Mouse (Mus musculus) embryonic facial prominence, embryonic 10.5 days (tissue): Measurements from ENCODE around the gene Trpc4ap. TPM values are rescaled to one million over a fixed set of nuclear protein-coding genes. Genes with fewer than 3 reads are reported as not detected.
"Not testable (repeated sequence)": the region's sequence is repeated elsewhere in the genome, so short reads cannot be mapped to it uniquely, and the experiment has no call there.

Experiments used
- DNase-seq: peaks from one replicate; pipeline ENCODE4 v3.0.0-alpha.2; 2017; ENCODE audit warnings: low spot score
- H3K27ac ChIP-seq: fragments of 300-500 bp; sonication (generic); replicated peaks from 2 replicates; pipeline ENCODE4 v1.5.1; 2016; ENCODE audit warnings: mild to moderate bottlenecking
- H3K27me3 ChIP-seq: fragments of 300-500 bp; sonication (generic); replicated peaks from 2 replicates; pipeline ENCODE4 v1.6.1; 2016; ENCODE audit warnings: low read depth, mild to moderate bottlenecking; ENCODE audit not compliant: poor library complexity, severe bottlenecking
- H3K36me3 ChIP-seq: fragments of 300-500 bp; sonication (generic); replicated peaks from 2 replicates; pipeline ENCODE4 v1.6.1; 2016; ENCODE audit warnings: mild to moderate bottlenecking, moderate library complexity
- H3K4me1 ChIP-seq: fragments of 300-500 bp; sonication (generic); 2 replicates; pipeline ENCODE4 v1.6.1; 2016
- H3K4me3 ChIP-seq: fragments of 300-500 bp; sonication (generic); 2 replicates; pipeline ENCODE4 v1.5.1; 2016; ENCODE audit warnings: mild to moderate bottlenecking, moderate library complexity
- H3K9me3 ChIP-seq: fragments of 300-500 bp; sonication (generic); 2 replicates; pipeline ENCODE4 v1.6.1; 2016; ENCODE audit warnings: mild to moderate bottlenecking
- WGBS: fragments of 180-500 bp; shearing (Covaris S2); methylation state at CpG from one replicate; pipeline ENCODE4 v1.1.7; 2016; 5-methylcytosine and 5-hydroxymethylcytosine counted together
- polyA plus RNA-seq: library from polyadenylated mRNA; unstranded; fragments of >200 nt; fragmentation: Nextera tagmentation; extraction: Ambion mirVana; gene quantifications from 2 replicates; pipeline ENCODE4 v1.2.1, GENCODE M21; 2016

Trpc4ap gene
- 126 and 127 TPM in 2 replicates for polyA plus RNA-seq

DNA sequence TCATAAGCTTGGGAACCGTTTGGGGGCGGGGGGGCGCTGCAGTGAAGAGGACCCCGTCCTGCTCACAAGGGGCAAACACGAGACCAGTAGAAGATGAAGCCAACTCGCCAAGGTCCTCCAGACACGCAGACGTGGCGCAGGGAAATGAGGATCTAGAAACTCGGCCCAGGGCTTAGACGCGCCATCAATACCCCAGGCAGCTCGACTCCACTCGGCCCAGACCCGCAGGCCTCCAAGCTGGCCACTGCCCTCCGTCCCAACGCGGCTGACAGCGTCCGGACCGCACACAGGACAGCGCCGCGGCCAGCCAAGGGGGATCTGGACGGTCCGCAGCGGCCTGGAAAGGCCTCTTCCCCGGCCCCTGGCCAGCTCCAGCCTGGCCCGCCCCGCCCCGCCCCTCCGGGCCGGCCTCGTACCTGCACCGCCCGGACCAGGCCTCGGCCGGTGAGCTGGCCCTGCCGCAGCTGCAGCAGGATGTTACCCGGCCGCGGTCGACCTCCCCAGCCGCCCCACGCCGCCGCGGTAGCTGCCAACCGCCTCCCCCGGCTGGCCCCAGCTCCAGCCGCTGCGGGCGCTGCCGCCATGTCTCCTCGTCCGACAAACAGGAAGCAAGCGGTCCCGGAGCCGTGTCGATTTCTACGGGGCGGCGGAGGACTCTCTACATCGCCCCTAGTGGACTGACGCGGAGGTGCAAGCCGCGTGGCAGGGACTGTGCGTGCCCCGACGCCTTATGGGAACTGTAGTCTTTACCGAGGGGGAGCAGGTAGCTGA lies at the start of gene Trpc4ap:
Gene Trpc4ap, minus strand, starts transcription at position 662 of the 771 bp plus-strand sequence.
- under 1% methylated on average over 71 of the region's 72 CpGs for WGBS
- Histone ChIP-seq H3K4me3 (peak within 1 kb of the TSS; percentile 98), H3K4me1 (peaks cover 21% of the 10 kb centered on the region), H3K36me3 (peaks cover 16% of the 10 kb centered on the region), H3K27me3 (no peaks in the 10 kb centered on the region), H3K27ac (peak within 1 kb of the TSS; percentile 98), H3K9me3 (no peaks in the 10 kb centered on the region)
- DNase-seq: peak; percentile 96

DNA sequence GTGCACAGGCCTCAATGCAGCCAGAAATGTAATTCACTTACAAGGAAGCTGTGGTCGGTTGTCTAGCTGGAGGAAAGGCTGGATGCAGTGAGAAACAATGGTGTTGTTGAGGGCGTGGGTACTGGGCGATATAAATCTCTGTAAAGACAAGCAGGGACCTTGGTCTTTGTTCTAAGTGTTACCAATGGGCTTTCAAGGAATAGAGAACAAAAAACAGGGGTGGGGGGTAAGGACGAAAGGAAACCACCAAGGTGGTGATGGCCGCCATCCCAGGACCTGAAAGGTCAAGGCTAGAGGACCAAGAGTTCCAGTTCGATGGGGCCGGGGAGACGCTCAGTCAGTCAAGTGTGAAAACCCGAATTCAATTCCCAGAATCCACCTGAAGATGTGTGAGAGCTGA lies 45.6 kb upstream of the Trpc4ap start:
- 77% methylated on average over 9 of the region's 9 CpGs for WGBS
- H3K27me3 ChIP-seq: no peaks in the 10 kb centered on the region
- H3K27ac ChIP-seq: no peak overlapping the region
- no peaks in the 10 kb centered on the region for H3K9me3 ChIP-seq
- H3K4me1 ChIP-seq: no peaks in the 10 kb centered on the region
- DNase-seq: no peak
- H3K36me3 ChIP-seq: no peaks in the 10 kb centered on the region
- H3K4me3 ChIP-seq: no peak overlapping the region

DNA sequence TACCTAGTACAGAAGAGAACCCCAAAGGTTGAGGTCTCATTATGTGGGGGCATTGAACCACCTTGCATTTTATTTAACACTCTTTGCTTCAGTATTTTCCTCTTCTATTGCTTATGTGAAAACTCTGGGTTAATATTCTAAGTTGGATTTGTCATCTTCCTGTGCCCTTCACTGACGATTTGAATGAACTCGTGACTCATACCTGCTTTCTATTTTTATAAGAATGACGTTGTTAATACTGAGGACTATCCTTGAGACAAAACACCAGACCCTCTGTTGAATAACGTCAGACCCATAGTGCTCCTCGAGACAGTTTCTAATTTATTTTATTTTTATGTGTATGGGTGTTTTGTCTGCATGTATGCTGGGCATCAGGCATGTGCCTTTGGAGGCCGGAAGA lies 44.8 kb upstream of the Trpc4ap start:
- 82% methylated on average over 6 of the region's 6 CpGs for WGBS
- H3K27ac ChIP-seq: no peak overlapping the region

DNA sequence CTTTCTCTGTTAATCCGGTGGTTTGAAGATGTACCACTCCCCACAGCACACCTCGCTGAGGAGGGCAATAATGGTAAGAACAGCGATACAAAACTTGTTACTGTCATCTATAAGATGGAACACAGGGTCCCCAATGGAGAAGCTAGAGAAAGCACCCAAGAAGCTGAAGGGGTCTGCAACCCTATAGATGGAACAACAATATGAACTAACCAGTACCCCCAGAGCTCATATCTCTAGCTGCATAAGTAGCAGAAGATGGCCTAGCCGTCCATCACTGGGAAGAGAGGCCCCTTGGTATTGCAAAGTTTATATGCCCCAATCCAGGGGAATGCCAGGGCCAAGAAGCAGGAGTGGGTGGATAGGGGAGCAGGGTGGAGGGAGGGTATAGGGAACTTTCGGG lies 43.6 kb upstream of the Trpc4ap start, which contains the start of gene Gm17581:
Gene Gm17581, minus strand, starts transcription at position 101 of the 400 bp plus-strand sequence.
- H3K9me3 ChIP-seq, H3K36me3 ChIP-seq, H3K27ac ChIP-seq, H3K27me3 ChIP-seq, H3K4me3 ChIP-seq, H3K4me1 ChIP-seq, DNase-seq: not testable (repeated sequence)
- WGBS: 85% methylated on average over 5 of the region's 5 CpGs

More for the DNA sequence above, 44.8 kb upstream of the Trpc4ap start:
- Histone ChIP-seq H3K9me3 (no peaks in the 10 kb centered on the region), H3K4me1 (no peaks in the 10 kb centered on the region), H3K27me3 (no peaks in the 10 kb centered on the region), H3K36me3 (no peaks in the 10 kb centered on the region), H3K4me3 (no peak overlapping the region)
- no peak for DNase-seq

DNA sequence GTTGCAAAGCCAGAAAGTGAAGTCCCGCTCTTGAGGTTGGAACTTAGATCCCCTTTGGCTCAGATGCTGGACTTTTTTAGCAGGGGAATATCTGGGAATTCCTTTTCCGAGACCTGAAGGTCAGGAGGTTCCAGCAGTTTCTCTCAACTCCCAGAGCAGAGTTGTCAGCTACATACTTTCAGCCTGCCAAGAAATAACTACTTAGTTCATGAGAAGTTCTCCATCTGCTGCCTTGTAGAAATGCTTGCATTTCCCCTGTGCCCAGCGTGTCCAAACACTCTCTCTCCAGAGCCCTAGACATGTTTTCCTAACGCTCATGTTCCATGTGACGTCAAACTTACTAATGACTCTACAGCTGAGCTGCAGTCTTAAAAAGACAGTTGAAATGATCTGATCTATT lies 42.9 kb upstream of the Trpc4ap start:
- Histone ChIP-seq H3K9me3 (no peaks in the 10 kb centered on the region), H3K4me3 (no peak overlapping the region), H3K27ac (no peak overlapping the region), H3K4me1 (no peaks in the 10 kb centered on the region), H3K27me3 (no peaks in the 10 kb centered on the region), H3K36me3 (no peaks in the 10 kb centered on the region)
- 80% methylated on average over 5 of the region's 5 CpGs for WGBS
- DNase-seq: no peak

DNA sequence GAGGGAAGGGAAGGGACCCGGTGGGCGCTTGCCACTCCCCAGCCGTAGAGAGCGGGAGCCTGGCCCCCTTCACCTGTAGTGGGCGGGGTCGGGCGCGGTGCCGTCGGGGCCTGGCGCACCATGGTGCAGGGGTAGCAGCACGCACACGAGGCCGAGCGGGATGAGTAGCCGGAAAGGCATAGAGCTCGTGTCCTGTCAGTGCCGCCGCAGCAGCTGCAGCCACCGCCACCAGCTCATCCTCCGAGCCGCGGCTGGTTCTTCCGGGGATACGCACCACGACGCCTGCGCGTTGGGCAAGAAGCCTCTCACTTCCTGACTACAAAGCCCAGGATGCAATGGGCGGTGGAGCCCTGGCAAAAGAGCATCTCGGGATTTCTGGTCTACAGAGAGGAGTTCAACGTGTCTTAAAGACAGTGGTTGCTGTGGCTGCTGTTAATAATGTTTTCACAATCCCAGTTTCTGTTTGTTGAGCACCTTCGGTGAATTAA lies 37.0 kb upstream of the Trpc4ap start, which contains the start of gene Edem2:
Gene Edem2, minus strand, starts transcription at position 318 of the 488 bp plus-strand sequence.
- Histone ChIP-seq H3K27me3 (no peaks in the 10 kb centered on the region), H3K27ac (peak within 1 kb of the TSS; percentile 61), H3K9me3 (no peaks in the 10 kb centered on the region), H3K4me3 (peak within 1 kb of the TSS; percentile 82), H3K36me3 (no peaks in the 10 kb centered on the region), H3K4me1 (peaks cover 8% of the 10 kb centered on the region)
- under 1% methylated on average over 33 of the region's 33 CpGs for WGBS
- DNase-seq: peak; percentile 89

DNA sequence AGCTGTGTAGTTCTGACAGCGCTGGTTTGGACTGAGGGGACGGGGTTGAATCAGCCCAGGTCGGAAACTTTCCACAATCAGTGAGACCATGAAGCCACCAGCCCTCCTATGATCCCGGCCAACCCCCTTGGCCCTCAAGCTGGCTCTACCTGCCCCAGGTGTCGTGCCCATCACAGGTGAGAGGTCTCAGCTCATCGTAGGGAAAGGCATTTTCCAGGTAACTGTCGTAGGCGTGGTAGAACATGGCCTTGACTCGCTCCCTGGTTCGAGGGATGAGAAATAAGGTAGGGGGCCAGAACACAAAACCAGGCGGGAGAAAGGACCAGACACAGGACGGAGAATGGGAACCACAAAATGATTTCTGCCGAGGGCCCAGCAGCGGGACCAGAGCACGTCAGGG lies 36.6 kb upstream of the Trpc4ap start:
- Histone ChIP-seq H3K36me3 (no peaks in the 10 kb centered on the region), H3K9me3 (no peaks in the 10 kb centered on the region), H3K4me1 (peaks cover 8% of the 10 kb centered on the region), H3K27ac (peak overlapping the region; percentile 61), H3K27me3 (no peaks in the 10 kb centered on the region), H3K4me3 (peak overlapping the region; percentile 82)
- DNase-seq: no peak
- WGBS: 5% methylated on average over 15 of the region's 15 CpGs

DNA sequence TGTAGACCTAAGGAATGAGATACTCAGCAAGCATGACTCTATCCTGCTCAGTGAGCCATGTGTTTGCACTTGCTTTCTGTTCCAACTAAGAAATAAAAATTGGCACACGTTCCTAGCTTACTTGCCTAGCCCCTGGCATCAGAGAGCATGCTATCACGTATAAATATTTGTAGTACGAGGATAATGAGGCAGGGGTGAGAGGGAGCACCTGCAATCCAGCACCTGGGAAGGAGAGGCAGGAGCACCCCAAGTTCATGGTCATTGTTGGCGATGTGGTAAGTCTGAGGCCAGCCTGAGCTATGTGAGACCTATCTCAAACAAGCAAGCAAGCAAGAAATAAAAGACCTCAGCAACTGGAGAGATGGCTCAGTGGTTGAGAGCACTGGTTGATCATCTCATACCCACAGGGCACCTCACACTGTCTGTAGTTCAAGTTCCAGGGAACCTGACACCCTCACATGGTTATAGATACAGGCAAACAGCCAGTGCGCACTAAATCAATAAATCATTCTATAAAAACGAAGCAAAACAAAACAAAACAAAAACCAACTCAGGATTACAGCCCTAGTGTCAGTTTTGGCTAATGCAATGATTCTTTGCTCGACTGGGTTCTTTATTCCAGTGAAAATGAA lies 35.7 kb upstream of the Trpc4ap start:
- peaks cover 8% of the 10 kb centered on the region for H3K4me1 ChIP-seq
- peaks cover 2% of the 10 kb centered on the region for H3K36me3 ChIP-seq
- no peak for DNase-seq
- peak overlapping the region; percentile 82; the same call in 1 of the 2 replicates for H3K4me3 ChIP-seq
- no peaks in the 10 kb centered on the region for H3K27me3 ChIP-seq
- WGBS: 81% methylated on average over 7 of the region's 7 CpGs
- no peaks in the 10 kb centered on the region for H3K9me3 ChIP-seq
- H3K27ac ChIP-seq: no peak overlapping the region

DNA sequence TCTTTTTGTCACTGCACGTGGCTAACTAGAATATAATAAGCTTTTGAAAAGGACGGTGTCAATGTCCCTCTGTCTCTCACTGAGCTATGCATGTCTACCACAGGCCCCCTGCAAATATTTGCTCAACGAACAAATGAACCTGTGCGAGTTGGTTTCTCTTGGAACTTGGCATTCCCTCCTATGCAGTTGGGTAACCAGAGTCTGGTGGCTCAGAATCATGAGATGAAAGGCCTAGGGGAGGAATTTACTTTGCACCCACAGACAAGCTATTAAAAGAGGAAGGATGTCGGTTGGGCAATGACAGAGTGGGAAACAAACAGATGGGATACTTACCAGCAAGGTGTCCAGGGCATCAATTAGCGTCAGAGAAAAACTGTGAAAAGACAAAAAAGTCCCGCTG lies 34.1 kb upstream of the Trpc4ap start:
- WGBS: 86% methylated on average over 7 of the region's 7 CpGs
- no peak for DNase-seq
- peaks cover 8% of the 10 kb centered on the region for H3K4me1 ChIP-seq

DNA sequence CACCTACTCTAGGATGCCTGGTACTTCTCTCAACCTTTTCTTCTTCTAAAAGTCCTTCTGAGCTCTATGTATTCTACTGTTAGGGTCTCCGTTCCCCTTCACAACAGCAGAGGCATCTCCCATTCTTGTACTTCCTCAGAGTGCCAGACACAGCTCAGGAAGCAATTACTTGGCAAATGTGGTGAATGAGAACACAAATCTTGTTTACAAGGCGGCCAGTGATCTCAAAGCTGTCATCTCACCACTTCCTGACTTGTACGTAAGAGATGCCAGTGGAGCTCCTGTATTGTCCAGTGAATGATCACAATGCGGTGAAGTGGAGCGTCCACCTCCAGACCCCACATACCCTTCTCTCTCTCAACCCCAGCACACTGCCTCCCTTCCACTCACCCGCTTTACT lies 32.3 kb upstream of the Trpc4ap start:
- Histone ChIP-seq H3K36me3 (peaks cover 22% of the 10 kb centered on the region), H3K27me3 (no peaks in the 10 kb centered on the region), H3K9me3 (no peaks in the 10 kb centered on the region), H3K27ac (no peak overlapping the region), H3K4me3 (no peak overlapping the region), H3K4me1 (peaks cover 8% of the 10 kb centered on the region)
- WGBS: 89% methylated on average over 6 of the region's 6 CpGs
- no peak for DNase-seq

More for the DNA sequence above, 34.1 kb upstream of the Trpc4ap start:
- Histone ChIP-seq H3K9me3 (no peaks in the 10 kb centered on the region), H3K27me3 (no peaks in the 10 kb centered on the region), H3K4me3 (no peak overlapping the region), H3K36me3 (peaks cover 16% of the 10 kb centered on the region), H3K27ac (no peak overlapping the region)

DNA sequence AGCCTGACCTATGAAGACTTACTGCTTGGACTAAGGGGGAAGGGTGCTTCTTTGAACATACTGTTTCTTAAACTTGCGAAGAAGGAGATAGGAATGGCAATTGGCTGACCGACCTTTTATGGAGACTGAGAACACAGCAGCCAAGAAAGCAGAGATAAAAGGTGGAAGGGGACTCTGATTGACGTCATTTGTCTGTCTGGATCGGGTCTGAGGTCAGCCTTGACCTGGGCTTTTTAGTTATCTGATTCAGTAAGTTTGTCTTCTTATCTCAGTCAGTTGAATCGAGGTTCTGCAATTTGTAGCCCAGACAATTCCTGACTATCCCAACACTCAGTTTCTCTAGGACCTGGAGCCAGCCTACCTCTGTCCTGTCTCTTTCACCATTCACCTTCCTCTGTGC lies 31.9 kb upstream of the Trpc4ap start:
- peaks cover 27% of the 10 kb centered on the region for H3K36me3 ChIP-seq

DNA sequence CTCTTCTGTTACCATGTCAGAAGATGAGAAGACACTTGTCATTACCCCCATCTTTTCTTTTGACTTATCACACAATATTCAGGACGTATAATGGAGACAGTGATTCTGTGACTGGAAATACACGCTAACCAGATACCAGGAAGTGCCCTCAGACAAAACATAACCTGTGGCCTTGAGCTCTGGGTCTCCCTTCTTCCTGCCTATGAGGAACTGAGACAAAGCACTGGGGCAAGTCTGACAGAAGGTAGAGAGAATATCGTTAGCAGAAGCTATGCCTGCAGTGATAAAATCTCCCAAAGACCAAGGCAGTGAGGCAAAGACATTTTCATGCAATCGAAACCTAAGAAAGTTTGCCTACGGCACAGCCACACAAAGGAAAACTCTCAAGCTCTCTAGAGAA lies 28.4 kb upstream of the Trpc4ap start:
- H3K36me3 ChIP-seq: peaks cover 46% of the 10 kb centered on the region
- no peak for DNase-seq

More for the DNA sequence above, 31.9 kb upstream of the Trpc4ap start:
- no peaks in the 10 kb centered on the region for H3K9me3 ChIP-seq
- H3K27me3 ChIP-seq: no peaks in the 10 kb centered on the region
- DNase-seq: no peak
- peaks cover 8% of the 10 kb centered on the region for H3K4me1 ChIP-seq
- no peak overlapping the region for H3K4me3 ChIP-seq
- H3K27ac ChIP-seq: no peak overlapping the region
- WGBS: 87% methylated on average over 5 of the region's 5 CpGs

More for the DNA sequence above, 28.4 kb upstream of the Trpc4ap start:
- Histone ChIP-seq H3K27ac (no peak overlapping the region), H3K27me3 (no peaks in the 10 kb centered on the region), H3K4me1 (no peaks in the 10 kb centered on the region), H3K4me3 (no peak overlapping the region), H3K9me3 (no peaks in the 10 kb centered on the region)
- WGBS: 85% methylated on average over 5 of the region's 5 CpGs
